Mouse (Mus musculus) lung, adult 2 months (tissue): ENCODE measurements around the gene Grin2b.

ENCODE experiments used
- CTCF ChIP-seq: fragments of 200-500 bp; IDR thresholded peaks from 2 replicates; pipeline ENCODE4 v1.5.1; 2011; ENCODE audit warnings: mild to moderate bottlenecking, low read length, control low read depth; ENCODE audit not compliant: insufficient read depth
- POLR2A ChIP-seq: fragments of 200-500 bp; IDR thresholded peaks from 2 replicates; pipeline ENCODE4 v1.6.1; 2011; ENCODE audit warnings: low read depth, mild to moderate bottlenecking, control low read depth, low read length, borderline replicate concordance; ENCODE audit errors: extremely low read depth

DNA sequence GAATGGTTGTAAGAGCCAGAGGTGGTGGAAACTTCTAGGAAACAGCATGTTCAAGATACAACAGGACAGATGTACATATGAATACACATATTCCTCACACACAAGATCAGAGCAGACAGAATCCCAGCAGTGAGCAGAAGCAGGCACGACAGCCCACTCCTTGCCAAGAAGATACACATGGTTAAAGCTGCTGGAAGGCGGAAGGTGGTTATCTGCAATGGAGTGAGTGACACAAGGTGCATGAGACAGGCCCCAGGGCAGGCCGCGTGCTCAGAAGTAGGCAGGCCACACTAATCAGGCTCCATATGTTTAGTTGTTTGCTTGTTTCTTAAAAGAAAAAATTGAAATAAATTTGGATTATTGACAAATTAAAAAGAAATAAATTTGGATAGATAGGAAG is 123.0 kb downstream of the Grin2b start:
- TF ChIP-seq CTCF (no peak), POLR2A (no peak)
